Comparison of ENCODE assay signal across 16 mouse cellular contexts in genomic region chr8:120560535-120560934, GRCm38 (mm10). TPM values are rescaled to one million over a fixed set of nuclear protein-coding genes. Genes with fewer than 3 reads are reported as not detected.
A peak's percentile ranks its signal among the peaks of the same experiment; 100 is the strongest.
DNase-seq lines count a peak whose midpoint lies in the region; ATAC-seq and TF ChIP-seq lines count a peak whose summit lies in the region.
"Had no signal": no experiment of that assay in that cellular context is flagged by ENCODE, and none has a peak within 500 bp of the region (broad histone marks: within the 10 kb centered on the region; RNA-seq: fewer than 3 reads in every experiment).

No protein-coding gene starts in this region.

- peaks cover 99% of the 10 kb centered on the region for H3K4me1 ChIP-seq in heart, embryonic 10.5 days
- H3K4me1 ChIP-seq in megakaryocyte, embryonic 14.5 days: peaks cover 100% of the 10 kb centered on the region
- peaks cover 100% of the 10 kb centered on the region for H3K4me1 ChIP-seq in hindbrain, embryonic 13.5 days (replicated peaks)
- H3K4me1 ChIP-seq in neural tube, embryonic 14.5 days (ENCODE audit: control insufficient read depth, insufficient read depth, low read length): peaks cover 91% of the 10 kb centered on the region
- peaks cover 31% of the 10 kb centered on the region for H3K4me1 ChIP-seq in liver, postnatal 0 days (ENCODE audit: insufficient read depth)

- no peak for TF ChIP-seq EP300 in liver, postnatal 0 days (IDR thresholded peaks at IDR 0.05; ENCODE audit: low read depth)

- no peaks in the 10 kb centered on the region for H3K9me3 ChIP-seq in heart, embryonic 10.5 days
- H3K9me3 ChIP-seq in megakaryocyte, embryonic 14.5 days: no peaks in the 10 kb centered on the region
- H3K9me3 ChIP-seq in hindbrain, embryonic 13.5 days: no peaks in the 10 kb centered on the region
- no peaks in the 10 kb centered on the region for H3K9me3 ChIP-seq in neural tube, embryonic 14.5 days (ENCODE audit: control insufficient read depth, low read length)
- H3K9me3 ChIP-seq in liver, postnatal 0 days (ENCODE audit: low read length): no peaks in the 10 kb centered on the region
- H3K9me3 ChIP-seq: liver, embryonic 15.5 days had no signal

- no peak overlapping the region for H3K4me2 ChIP-seq in hindbrain, embryonic 13.5 days
- H3K4me2 ChIP-seq in neural tube, embryonic 14.5 days (ENCODE audit: low read depth, low read length): no peak overlapping the region
- H3K4me2 ChIP-seq in liver, postnatal 0 days (ENCODE audit: low read depth, low read length): no peak overlapping the region
- H3K4me2 ChIP-seq: liver, embryonic 15.5 days had no signal

- ATAC-seq in megakaryocyte, adult 5-6 weeks (ENCODE audit: poor library complexity, severe bottlenecking): no peak
- no peak for ATAC-seq in hindbrain, embryonic 13.5 days (ENCODE audit: low FRiP score)
- ATAC-seq in neural tube, embryonic 14.5 days (ENCODE audit: low read depth): no peak
- ATAC-seq in liver, postnatal 0 days: no peak
- ATAC-seq: intestine, embryonic 16.5 days; Patski had no signal

- H3K36me3 ChIP-seq in heart, embryonic 10.5 days: peaks cover 18% of the 10 kb centered on the region
- H3K36me3 ChIP-seq in megakaryocyte, embryonic 14.5 days (replicated peaks; ENCODE audit: low read length): peaks cover 100% of the 10 kb centered on the region
- no peaks in the 10 kb centered on the region; the same call in 1 of the 2 replicates for H3K36me3 ChIP-seq in hindbrain, embryonic 13.5 days
- H3K36me3 ChIP-seq in neural tube, embryonic 14.5 days (ENCODE audit: control insufficient read depth, insufficient read depth, low read length): no peaks in the 10 kb centered on the region
- H3K36me3 ChIP-seq in liver, postnatal 0 days (replicated peaks; ENCODE audit: insufficient read depth, low read length): peaks cover 61% of the 10 kb centered on the region

- intact Hi-C loops in heart, postnatal 14 days (cut with DNase I): loop anchor here (2.0 kb wide), 1 partner anchor 20 kb away; no protein-coding TSS in a partner anchor

- TF ChIP-seq CTCF in liver, postnatal 0 days (IDR thresholded peaks at IDR 0.05; ENCODE audit: low read depth): no peak

- no peaks in the 10 kb centered on the region for H3K27me3 ChIP-seq in heart, embryonic 10.5 days (ENCODE audit: insufficient read depth, poor library complexity, severe bottlenecking)
- H3K27me3 ChIP-seq in megakaryocyte, embryonic 14.5 days (replicated peaks): no peaks in the 10 kb centered on the region
- no peaks in the 10 kb centered on the region for H3K27me3 ChIP-seq in hindbrain, embryonic 13.5 days
- no peaks in the 10 kb centered on the region for H3K27me3 ChIP-seq in neural tube, embryonic 14.5 days (ENCODE audit: control insufficient read depth, insufficient read depth, low read length)
- no peaks in the 10 kb centered on the region for H3K27me3 ChIP-seq in liver, postnatal 0 days (ENCODE audit: insufficient read depth, low read length)
- H3K27me3 ChIP-seq: liver, embryonic 15.5 days; Patski had no signal

- WGBS in heart, embryonic 10.5 days: 71% methylated on average over 5 of the region's 5 CpGs
- 86% methylated on average over 5 of the region's 5 CpGs for WGBS in hindbrain, embryonic 13.5 days
- WGBS in neural tube, embryonic 14.5 days: 58% methylated on average over 5 of the region's 5 CpGs
- 91% methylated on average over 5 of the region's 5 CpGs for WGBS in liver, postnatal 0 days (ENCODE audit: insufficient replicate concordance)

- H3K9ac ChIP-seq in hindbrain, embryonic 13.5 days: peak overlapping the region; percentile 53; the same call in 1 of the 2 replicates
- no peak overlapping the region for H3K9ac ChIP-seq in neural tube, embryonic 14.5 days (replicated peaks; ENCODE audit: low read depth, low read length)
- H3K9ac ChIP-seq in liver, postnatal 0 days (replicated peaks): no peak overlapping the region
- H3K9ac ChIP-seq: liver, embryonic 15.5 days had no signal

- no peak overlapping the region for H3K4me3 ChIP-seq in heart, embryonic 10.5 days
- H3K4me3 ChIP-seq in megakaryocyte, embryonic 14.5 days (replicated peaks): peak overlapping the region; percentile 48
- H3K4me3 ChIP-seq in hindbrain, embryonic 13.5 days: no peak overlapping the region
- H3K4me3 ChIP-seq in neural tube, embryonic 14.5 days (ENCODE audit: low read depth, low read length): no peak overlapping the region
- no peak overlapping the region for H3K4me3 ChIP-seq in liver, postnatal 0 days (ENCODE audit: low read depth, low read length)
- H3K4me3 ChIP-seq: liver, embryonic 15.5 days had no signal

- H3K27ac ChIP-seq in heart, embryonic 10.5 days: peak overlapping the region; percentile 86
- peak overlapping the region; percentile 86; the same call in 1 of the 2 replicates for H3K27ac ChIP-seq in hindbrain, embryonic 13.5 days
- peak overlapping the region; percentile 34; the same call in 1 of the 2 replicates for H3K27ac ChIP-seq in neural tube, embryonic 14.5 days (ENCODE audit: low read depth, low read length)
- H3K27ac ChIP-seq in liver, postnatal 0 days (ENCODE audit: low read depth): no peak overlapping the region
- H3K27ac ChIP-seq: liver, embryonic 15.5 days had no signal

- DNase-seq in heart, embryonic 10.5 days (ENCODE audit: low spot score): no peak
- no peak for DNase-seq in heart, postnatal 14 days
- DNase-seq in liver, postnatal 0 days: no peak
- no peak for DNase-seq in adrenal gland, adult 18-20 months (ENCODE audit: low spot score in 2 of 2)
- DNase-seq: cerebellum, adult 11 months; cerebellum, postnatal 36 days; heart, postnatal 36 days; kidney, postnatal 36 days; thymus, postnatal 25 days had no signal

RNA-seq across cellular contexts. Expression of gene Gins2, which starts 28.6 kb away (rescaled TPM):
- polyA plus RNA-seq in heart, embryonic 10.5 days (2016; fragmentation: Nextera tagmentation; extraction: Ambion mirVana): 106 and 125 TPM in 2 replicates
- total RNA-seq in heart, postnatal 14 days (2021): 1 to 10 TPM; 3.2 to 6.4 TPM
- polyA plus RNA-seq in megakaryocyte, embryonic 14.5 days (2012; ENCODE audit: insufficient read depth, low replicate concordance): 8.3 and 35.4 TPM in 2 replicates
- 28.3 and 31.8 TPM in 2 replicates for total RNA-seq in megakaryocyte, adult 5-6 weeks (2015)
- 23.2 and 28.9 TPM in 2 replicates for total RNA-seq in megakaryocyte, adult 5-6 weeks (2017)
- polyA plus RNA-seq in hindbrain, embryonic 13.5 days (2015; fragmentation: Nextera tagmentation; extraction: Ambion mirVana): 23.1 and 24.5 TPM in 2 replicates
- polyA plus RNA-seq in neural tube, embryonic 14.5 days (2014; fragmentation: Nextera tagmentation; extraction: Ambion mirVana): 10.5 and 13.1 TPM in 2 replicates
- polyA plus RNA-seq in liver, postnatal 0 days (2015; fragmentation: Nextera tagmentation; extraction: Ambion mirVana): 18.6 and 20.3 TPM in 2 replicates
- total RNA-seq in adrenal gland, adult 18-20 months (2021): 1 to 10 TPM; 4.6 to 5.0 TPM
